Mouse (Mus musculus) E14TG2a.4 (cell line): ENCODE results near the gene Eif2b5.

Source experiments
- CTCF ChIP-seq: conservative IDR thresholded peaks from 2 replicates; pipeline ENCODE4 v1.5.1; 2014; ENCODE audit warnings: low read length
- NANOG ChIP-seq: IDR thresholded peaks from 2 replicates; pipeline ENCODE4 v1.6.1; 2014; ENCODE audit warnings: borderline replicate concordance, low read length, mixed read lengths
- POU5F1 ChIP-seq: IDR thresholded peaks from 2 replicates; pipeline ENCODE4 v1.6.1; 2014; ENCODE audit warnings: low read length, borderline replicate concordance

- TF ChIP-seq CTCF (no peak), NANOG (no peak), POU5F1 (no peak)
Measured at GRCm38 (mm10) chr16:20530941-20531340, 32.3 kb downstream of the Eif2b5 start.
